Mouse (Mus musculus) heart, adult 11 months (tissue): ENCODE results near the gene Dnajc1.

Experiments used
- DNase-seq: peaks from one replicate; pipeline ENCODE4 v3.0.0; 2022

Gene Dnajc1

GRCm38 (mm10) chr2:18392331-18393021 is at the start of gene Dnajc1:
Dnajc1 (minus strand) TSS chr2:18392830.
- peak; percentile 99 for DNase-seq

GRCm38 (mm10) chr2:18441871-18442270 is 49.2 kb upstream of the Dnajc1 start:
- peak; percentile 92 for DNase-seq

- no peak for DNase-seq
Measured at GRCm38 (mm10) chr2:18415242-18415641, 22.6 kb upstream of the Dnajc1 start.

GRCm38 (mm10) chr2:18403679-18404078 is 11.0 kb upstream of the Dnajc1 start:
- no peak for DNase-seq

- DNase-seq = no peak
Measured at GRCm38 (mm10) chr2:18401771-18402170, 9.1 kb upstream of the Dnajc1 start.

- no peak for DNase-seq
Measured at GRCm38 (mm10) chr2:18393022-18393519, 441 bp upstream of the Dnajc1 start.

GRCm38 (mm10) chr2:18391861-18392260 is 769 bp downstream of the Dnajc1 start:
- no peak for DNase-seq

- DNase-seq = no peak
Measured at GRCm38 (mm10) chr2:18389631-18390030, 3.0 kb downstream of the Dnajc1 start.

GRCm38 (mm10) chr2:18381662-18382061 is 11.0 kb downstream of the Dnajc1 start:
- DNase-seq = no peak

- peak; percentile 54 for DNase-seq
Measured at GRCm38 (mm10) chr2:18372400-18373182, 20.0 kb downstream of the Dnajc1 start.

- peak; percentile 44 for DNase-seq
Measured at GRCm38 (mm10) chr2:18370794-18371498, 21.7 kb downstream of the Dnajc1 start.

GRCm38 (mm10) chr2:18364402-18364801 is 28.2 kb downstream of the Dnajc1 start:
- DNase-seq = peak; percentile 40

- DNase-seq = peak; percentile 71
Measured at GRCm38 (mm10) chr2:18355293-18355692, 37.3 kb downstream of the Dnajc1 start.

GRCm38 (mm10) chr2:18352620-18353019 is 40.0 kb downstream of the Dnajc1 start:
- peak; percentile 69 for DNase-seq

GRCm38 (mm10) chr2:18343464-18343863 is 49.2 kb downstream of the Dnajc1 start:
- no peak for DNase-seq

- DNase-seq = no peak
Measured at GRCm38 (mm10) chr2:18318671-18319070, 74.0 kb downstream of the Dnajc1 start.

- no peak for DNase-seq
Measured at GRCm38 (mm10) chr2:18317503-18318281, 74.9 kb downstream of the Dnajc1 start.

GRCm38 (mm10) chr2:18316909-18317308 is 75.7 kb downstream of the Dnajc1 start:
- DNase-seq = no peak

GRCm38 (mm10) chr2:18310261-18311104 is 82.1 kb downstream of the Dnajc1 start:
- DNase-seq = no peak

- DNase-seq = no peak
Measured at GRCm38 (mm10) chr2:18307440-18308305, 85.0 kb downstream of the Dnajc1 start.

GRCm38 (mm10) chr2:18300949-18301348 is 91.7 kb downstream of the Dnajc1 start:
- DNase-seq = no peak
